Mouse (Mus musculus): ENCODE results near the gene Fgd2. TPM values are rescaled to one million over a fixed set of nuclear protein-coding genes. Genes with fewer than 3 reads are reported as not detected.

Fgd2 gene
- polyA plus RNA-seq, 1 experiment: 268 TPM

GRCm38 (mm10) chr17:29378056-29378455 lies 17.3 kb downstream of the Fgd2 start:
- DNase-seq (ENCODE audit: low read depth in 1 of 2, low spot score in 2 of 2): no peak
- Histone ChIP-seq H3K27ac (ENCODE audit: insufficient read depth, low read length) (no peak overlapping the region), H3K4me1 (ENCODE audit: control insufficient read depth, insufficient read depth, insufficient read length) (no peaks in the 10 kb centered on the region), H3K4me3 (ENCODE audit: extremely low read depth, insufficient read depth, insufficient read length) (no peak overlapping the region), H3K27me3 (ENCODE audit: control insufficient read depth, insufficient read depth, low read length) (no peaks in the 10 kb centered on the region), H3K36me3 (ENCODE audit: control insufficient read depth, insufficient read depth, low read length) (peaks cover 8% of the 10 kb centered on the region; the same call in 1 of the 2 replicates)
- TF ChIP-seq CTCF (IDR thresholded peaks at IDR 0.05; ENCODE audit: extremely low read depth, insufficient read depth, insufficient read length, insufficient replicate concordance) (no peak), POLR2A (IDR thresholded peaks at IDR 0.05; ENCODE audit: low read depth, low read length) (no peak)
- 71% methylated on average over 8 of the region's 8 CpGs for WGBS

- WGBS: 65% methylated on average over 4 of the region's 4 CpGs
- no peaks in the 10 kb centered on the region for H3K27me3 ChIP-seq (ENCODE audit: control insufficient read depth, insufficient read depth, low read length)
- DNase-seq (ENCODE audit: low read depth in 1 of 2, low spot score in 2 of 2): no peak
- no peaks in the 10 kb centered on the region for H3K4me1 ChIP-seq (ENCODE audit: control insufficient read depth, insufficient read depth, insufficient read length)
- H3K4me3 ChIP-seq (ENCODE audit: extremely low read depth, insufficient read depth, insufficient read length): no peak overlapping the region
- TF ChIP-seq CTCF (IDR thresholded peaks at IDR 0.05; ENCODE audit: extremely low read depth, insufficient read depth, insufficient read length, insufficient replicate concordance): no peak
- TF ChIP-seq POLR2A (IDR thresholded peaks at IDR 0.05; ENCODE audit: low read depth, low read length): no peak
- peaks cover 5% of the 10 kb centered on the region; the same call in 1 of the 2 replicates for H3K36me3 ChIP-seq (ENCODE audit: control insufficient read depth, insufficient read depth, low read length)
- H3K27ac ChIP-seq (ENCODE audit: insufficient read depth, low read length): no peak overlapping the region
These were observed 19.5 kb downstream of the Fgd2 start for GRCm38 (mm10) chr17:29380241-29380640.

- 7% methylated on average over 7 of the region's 7 CpGs for WGBS
- peak; percentile 73 to 74 for DNase-seq (ENCODE audit: low read depth in 1 of 2, low spot score in 2 of 2)
- no peaks in the 10 kb centered on the region for H3K4me1 ChIP-seq (ENCODE audit: control insufficient read depth, insufficient read depth, insufficient read length)
These were observed 20.8 kb downstream of the Fgd2 start for GRCm38 (mm10) chr17:29381472-29381871.

GRCm38 (mm10) chr17:29382417-29382816 lies 21.7 kb downstream of the Fgd2 start:
- TF ChIP-seq POLR2A (IDR thresholded peaks at IDR 0.05; ENCODE audit: low read depth, low read length): no peak
- no peak for TF ChIP-seq CTCF (IDR thresholded peaks at IDR 0.05; ENCODE audit: extremely low read depth, insufficient read depth, insufficient read length, insufficient replicate concordance)
- H3K27me3 ChIP-seq (ENCODE audit: control insufficient read depth, insufficient read depth, low read length): no peaks in the 10 kb centered on the region
- no peak overlapping the region for H3K27ac ChIP-seq (ENCODE audit: insufficient read depth, low read length)
- H3K4me1 ChIP-seq (ENCODE audit: control insufficient read depth, insufficient read depth, insufficient read length): no peaks in the 10 kb centered on the region
- H3K36me3 ChIP-seq (ENCODE audit: control insufficient read depth, insufficient read depth, low read length): peaks cover 3% of the 10 kb centered on the region; the same call in 1 of the 2 replicates
- no peak for DNase-seq (ENCODE audit: low read depth in 1 of 2, low spot score in 2 of 2)
- 85% methylated on average over 11 of the region's 11 CpGs for WGBS
- no peak overlapping the region for H3K4me3 ChIP-seq (ENCODE audit: extremely low read depth, insufficient read depth, insufficient read length)

More at GRCm38 (mm10) chr17:29381472-29381871, 20.8 kb downstream of the Fgd2 start:
- TF ChIP-seq CTCF (IDR thresholded peaks at IDR 0.05; ENCODE audit: extremely low read depth, insufficient read depth, insufficient read length, insufficient replicate concordance) (peak; percentile 77; the same call in 1 of the 2 replicates), POLR2A (IDR thresholded peaks at IDR 0.05; ENCODE audit: low read depth, low read length) (no peak)
- H3K36me3 ChIP-seq (ENCODE audit: control insufficient read depth, insufficient read depth, low read length): peaks cover 5% of the 10 kb centered on the region; the same call in 1 of the 2 replicates
- H3K4me3 ChIP-seq (ENCODE audit: extremely low read depth, insufficient read depth, insufficient read length): no peak overlapping the region
- H3K27me3 ChIP-seq (ENCODE audit: control insufficient read depth, insufficient read depth, low read length): no peaks in the 10 kb centered on the region
- H3K27ac ChIP-seq (ENCODE audit: insufficient read depth, low read length): no peak overlapping the region

GRCm38 (mm10) chr17:29383923-29384322 lies 23.2 kb downstream of the Fgd2 start:
- no peak overlapping the region for H3K4me3 ChIP-seq (ENCODE audit: extremely low read depth, insufficient read depth, insufficient read length)
- peaks cover 1% of the 10 kb centered on the region; the same call in 1 of the 2 replicates for H3K36me3 ChIP-seq (ENCODE audit: control insufficient read depth, insufficient read depth, low read length)
- no peak overlapping the region for H3K27ac ChIP-seq (ENCODE audit: insufficient read depth, low read length)
- no peak for TF ChIP-seq POLR2A (IDR thresholded peaks at IDR 0.05; ENCODE audit: low read depth, low read length)
- TF ChIP-seq CTCF (IDR thresholded peaks at IDR 0.05; ENCODE audit: extremely low read depth, insufficient read depth, insufficient read length, insufficient replicate concordance): no peak
- no peaks in the 10 kb centered on the region for H3K4me1 ChIP-seq (ENCODE audit: control insufficient read depth, insufficient read depth, insufficient read length)
- 90% methylated on average over 9 of the region's 9 CpGs for WGBS
- DNase-seq (ENCODE audit: low read depth in 1 of 2, low spot score in 2 of 2): no peak
- no peaks in the 10 kb centered on the region for H3K27me3 ChIP-seq (ENCODE audit: control insufficient read depth, insufficient read depth, low read length)

- no peaks in the 10 kb centered on the region for H3K27me3 ChIP-seq (ENCODE audit: control insufficient read depth, insufficient read depth, low read length)
- no peaks in the 10 kb centered on the region for H3K36me3 ChIP-seq (ENCODE audit: control insufficient read depth, insufficient read depth, low read length)
- no peak for DNase-seq (ENCODE audit: low read depth in 1 of 2, low spot score in 2 of 2)
- H3K4me3 ChIP-seq (ENCODE audit: extremely low read depth, insufficient read depth, insufficient read length): no peak overlapping the region
- no peaks in the 10 kb centered on the region for H3K4me1 ChIP-seq (ENCODE audit: control insufficient read depth, insufficient read depth, insufficient read length)
- TF ChIP-seq CTCF (IDR thresholded peaks at IDR 0.05; ENCODE audit: extremely low read depth, insufficient read depth, insufficient read length, insufficient replicate concordance): no peak
- TF ChIP-seq POLR2A (IDR thresholded peaks at IDR 0.05; ENCODE audit: low read depth, low read length): no peak
- no peak overlapping the region for H3K27ac ChIP-seq (ENCODE audit: insufficient read depth, low read length)
- WGBS: 68% methylated on average over 5 of the region's 5 CpGs
These were observed 24.2 kb downstream of the Fgd2 start for GRCm38 (mm10) chr17:29384850-29385438.

- no peaks in the 10 kb centered on the region for H3K4me1 ChIP-seq (ENCODE audit: control insufficient read depth, insufficient read depth, insufficient read length)
- no peak for DNase-seq (ENCODE audit: low read depth in 1 of 2, low spot score in 2 of 2)
- H3K27ac ChIP-seq (ENCODE audit: insufficient read depth, low read length): no peak overlapping the region
- no peak overlapping the region for H3K4me3 ChIP-seq (ENCODE audit: extremely low read depth, insufficient read depth, insufficient read length)
- H3K27me3 ChIP-seq (ENCODE audit: control insufficient read depth, insufficient read depth, low read length): no peaks in the 10 kb centered on the region
- 93% methylated on average over 6 of the region's 6 CpGs for WGBS
- H3K36me3 ChIP-seq (ENCODE audit: control insufficient read depth, insufficient read depth, low read length): no peaks in the 10 kb centered on the region
- TF ChIP-seq POLR2A (IDR thresholded peaks at IDR 0.05; ENCODE audit: low read depth, low read length) (no peak), CTCF (IDR thresholded peaks at IDR 0.05; ENCODE audit: extremely low read depth, insufficient read depth, insufficient read length, insufficient replicate concordance) (no peak)
These were observed 25.0 kb downstream of the Fgd2 start for GRCm38 (mm10) chr17:29385746-29386145.
